Mouse (Mus musculus) forebrain, embryonic 13.5 days (tissue): ENCODE measurements at regions not wholly inside any gene's neighbourhood (a gene's known extent, or its start where the extent isn't known, plus 50 kb on each side); places are given as distances from the start of the nearest gene placed in this dataset.

ENCODE experiments used
- ATAC-seq: fragments of 200-750 bp; cut with Nextera tagmentation; 2 replicates; pipeline ENCODE4 v1.8.0; 2017
- H3K27ac ChIP-seq: fragments of 300-500 bp; sonication (generic); 2 replicates; pipeline ENCODE4 v1.5.1; 2015; ENCODE audit warnings: inconsistent platforms, mild to moderate bottlenecking, moderate library complexity
- H3K27me3 ChIP-seq: fragments of 300-500 bp; sonication (generic); 2 replicates; pipeline ENCODE4 v1.6.1; 2015; ENCODE audit warnings: mild to moderate bottlenecking, inconsistent platforms
- H3K36me3 ChIP-seq: fragments of 300-500 bp; sonication (generic); 2 replicates; pipeline ENCODE4 v1.6.1; 2015; ENCODE audit warnings: mild to moderate bottlenecking, inconsistent platforms; ENCODE audit not compliant: poor library complexity, severe bottlenecking
- H3K4me1 ChIP-seq: fragments of 300-500 bp; sonication (generic); 2 replicates; pipeline ENCODE4 v1.6.1; 2015; ENCODE audit warnings: inconsistent platforms
- H3K4me2 ChIP-seq: fragments of 300-500 bp; sonication (generic); 2 replicates; pipeline ENCODE4 v1.6.1; 2015; ENCODE audit warnings: inconsistent platforms, mild to moderate bottlenecking, moderate library complexity
- H3K4me3 ChIP-seq: fragments of 300-500 bp; sonication (generic); 2 replicates; pipeline ENCODE4 v1.5.1; 2015; ENCODE audit warnings: mild to moderate bottlenecking, inconsistent platforms
- H3K9ac ChIP-seq: fragments of 300-500 bp; sonication (generic); 2 replicates; pipeline ENCODE4 v1.6.1; 2015; ENCODE audit warnings: mild to moderate bottlenecking, inconsistent platforms
- H3K9me3 ChIP-seq: fragments of 300-500 bp; sonication (generic); replicated peaks from 2 replicates; pipeline ENCODE4 v1.6.1; 2016; ENCODE audit warnings: inconsistent platforms
- WGBS: fragments of 180-500 bp; shearing (Covaris S2); methylation state at CpG from one replicate; pipeline ENCODE4 v1.1.7; 2015; 5-methylcytosine and 5-hydroxymethylcytosine counted together

GRCm38 (mm10) chr11:7010858-7011257 lies 52.4 kb upstream of the Adcy1 start:
- Histone ChIP-seq H3K4me2 (no peak overlapping the region), H3K9me3 (no peaks in the 10 kb centered on the region), H3K4me1 (no peaks in the 10 kb centered on the region), H3K27me3 (no peaks in the 10 kb centered on the region), H3K27ac (no peak overlapping the region), H3K9ac (no peak overlapping the region), H3K36me3 (no peaks in the 10 kb centered on the region), H3K4me3 (no peak overlapping the region)
- WGBS, result 84% methylated on average over 3 of the region's 3 CpGs
- ATAC-seq, result no peak

- no peaks in the 10 kb centered on the region for H3K27me3 ChIP-seq
- no peak overlapping the region for H3K9ac ChIP-seq
- no peaks in the 10 kb centered on the region for H3K9me3 ChIP-seq
- no peaks in the 10 kb centered on the region for H3K4me1 ChIP-seq
- no peak overlapping the region for H3K4me2 ChIP-seq
- H3K27ac ChIP-seq, result no peak overlapping the region
- no peaks in the 10 kb centered on the region for H3K36me3 ChIP-seq
- no peak overlapping the region for H3K4me3 ChIP-seq
- no peak for ATAC-seq
Measured at GRCm38 (mm10) chr11:6999329-6999728, 64.0 kb upstream of the Adcy1 start.

GRCm38 (mm10) chr11:6998810-6999209 lies 64.5 kb upstream of the Adcy1 start:
- Histone ChIP-seq H3K9me3 (no peaks in the 10 kb centered on the region), H3K36me3 (no peaks in the 10 kb centered on the region), H3K4me2 (no peak overlapping the region), H3K27ac (no peak overlapping the region), H3K9ac (no peak overlapping the region), H3K27me3 (no peaks in the 10 kb centered on the region), H3K4me1 (no peaks in the 10 kb centered on the region), H3K4me3 (no peak overlapping the region)
- no peak for ATAC-seq
- 75% methylated on average over 1 of the region's 1 CpGs for WGBS

GRCm38 (mm10) chr11:6997508-6997907 lies 65.8 kb upstream of the Adcy1 start:
- Histone ChIP-seq H3K9me3 (no peaks in the 10 kb centered on the region), H3K27me3 (no peaks in the 10 kb centered on the region), H3K9ac (no peak overlapping the region), H3K27ac (no peak overlapping the region), H3K4me3 (no peak overlapping the region), H3K4me1 (no peaks in the 10 kb centered on the region), H3K4me2 (no peak overlapping the region), H3K36me3 (no peaks in the 10 kb centered on the region)
- no peak for ATAC-seq
- WGBS, result 91% methylated on average over 6 of the region's 6 CpGs

GRCm38 (mm10) chr11:6993731-6994130 lies 69.6 kb upstream of the Adcy1 start:
- Histone ChIP-seq H3K27me3 (no peaks in the 10 kb centered on the region), H3K36me3 (no peaks in the 10 kb centered on the region), H3K27ac (no peak overlapping the region), H3K9me3 (no peaks in the 10 kb centered on the region), H3K4me2 (no peak overlapping the region), H3K9ac (no peak overlapping the region), H3K4me1 (no peaks in the 10 kb centered on the region), H3K4me3 (no peak overlapping the region)
- 90% methylated on average over 2 of the region's 2 CpGs for WGBS
- ATAC-seq, result no peak

GRCm38 (mm10) chr11:6991626-6992025 lies 71.7 kb upstream of the Adcy1 start:
- Histone ChIP-seq H3K27me3 (no peaks in the 10 kb centered on the region), H3K36me3 (no peaks in the 10 kb centered on the region), H3K27ac (no peak overlapping the region), H3K9me3 (no peaks in the 10 kb centered on the region), H3K4me1 (no peaks in the 10 kb centered on the region), H3K4me3 (no peak overlapping the region), H3K4me2 (no peak overlapping the region), H3K9ac (no peak overlapping the region)
- ATAC-seq, result no peak
- WGBS, result 87% methylated on average over 5 of the region's 5 CpGs

GRCm38 (mm10) chr11:6990711-6991110 lies 72.6 kb upstream of the Adcy1 start:
- Histone ChIP-seq H3K27me3 (no peaks in the 10 kb centered on the region), H3K27ac (no peak overlapping the region), H3K4me3 (no peak overlapping the region), H3K9ac (no peak overlapping the region), H3K36me3 (no peaks in the 10 kb centered on the region), H3K9me3 (no peaks in the 10 kb centered on the region), H3K4me2 (no peak overlapping the region), H3K4me1 (no peaks in the 10 kb centered on the region)
- no peak for ATAC-seq
- 81% methylated on average over 3 of the region's 3 CpGs for WGBS

- H3K36me3 ChIP-seq, result no peaks in the 10 kb centered on the region
- H3K9me3 ChIP-seq, result no peaks in the 10 kb centered on the region
- no peak overlapping the region for H3K9ac ChIP-seq
- WGBS, result 56% methylated on average over 8 of the region's 8 CpGs
- no peak overlapping the region for H3K27ac ChIP-seq
- ATAC-seq, result no peak
- no peaks in the 10 kb centered on the region for H3K4me1 ChIP-seq
- H3K4me2 ChIP-seq, result no peak overlapping the region
- H3K4me3 ChIP-seq, result no peak overlapping the region
- H3K27me3 ChIP-seq, result no peaks in the 10 kb centered on the region
Measured at GRCm38 (mm10) chr11:6988884-6989824, 74.1 kb upstream of the Adcy1 start.

- H3K9ac ChIP-seq, result no peak overlapping the region
- ATAC-seq, result no peak
- no peaks in the 10 kb centered on the region for H3K9me3 ChIP-seq
- no peaks in the 10 kb centered on the region for H3K27me3 ChIP-seq
- H3K36me3 ChIP-seq, result no peaks in the 10 kb centered on the region
- WGBS, result 65% methylated on average over 2 of the region's 2 CpGs
- H3K4me2 ChIP-seq, result no peak overlapping the region
- H3K4me1 ChIP-seq, result no peaks in the 10 kb centered on the region
- H3K27ac ChIP-seq, result no peak overlapping the region
- no peak overlapping the region for H3K4me3 ChIP-seq
Measured at GRCm38 (mm10) chr11:6987995-6988394, 75.3 kb upstream of the Adcy1 start.

- Histone ChIP-seq H3K4me2 (no peak overlapping the region), H3K36me3 (no peaks in the 10 kb centered on the region), H3K4me1 (no peaks in the 10 kb centered on the region), H3K9me3 (no peaks in the 10 kb centered on the region), H3K27ac (no peak overlapping the region), H3K27me3 (no peaks in the 10 kb centered on the region), H3K4me3 (no peak overlapping the region), H3K9ac (no peak overlapping the region)
- no peak for ATAC-seq
- 70% methylated on average over 1 of the region's 1 CpGs for WGBS
Measured at GRCm38 (mm10) chr11:6987105-6987504, 76.2 kb upstream of the Adcy1 start.

- ATAC-seq, result no peak
- Histone ChIP-seq H3K27me3 (no peaks in the 10 kb centered on the region), H3K4me3 (no peak overlapping the region), H3K4me1 (no peaks in the 10 kb centered on the region), H3K9me3 (no peaks in the 10 kb centered on the region), H3K9ac (no peak overlapping the region), H3K36me3 (no peaks in the 10 kb centered on the region), H3K27ac (no peak overlapping the region), H3K4me2 (no peak overlapping the region)
- 86% methylated on average over 7 of the region's 7 CpGs for WGBS
Measured at GRCm38 (mm10) chr11:6982076-6982475, 81.2 kb upstream of the Adcy1 start.

GRCm38 (mm10) chr11:6979656-6980055 lies 83.6 kb upstream of the Adcy1 start:
- Histone ChIP-seq H3K9me3 (no peaks in the 10 kb centered on the region), H3K4me3 (no peak overlapping the region), H3K9ac (no peak overlapping the region), H3K36me3 (no peaks in the 10 kb centered on the region), H3K27me3 (no peaks in the 10 kb centered on the region), H3K4me2 (no peak overlapping the region), H3K4me1 (no peaks in the 10 kb centered on the region), H3K27ac (no peak overlapping the region)
- ATAC-seq, result no peak
- WGBS, result 77% methylated on average over 3 of the region's 3 CpGs

GRCm38 (mm10) chr11:6969196-6969595 lies 94.1 kb upstream of the Adcy1 start:
- Histone ChIP-seq H3K27ac (no peak overlapping the region), H3K4me3 (no peak overlapping the region), H3K27me3 (no peaks in the 10 kb centered on the region), H3K4me1 (no peaks in the 10 kb centered on the region), H3K9me3 (no peaks in the 10 kb centered on the region), H3K4me2 (no peak overlapping the region), H3K36me3 (no peaks in the 10 kb centered on the region), H3K9ac (no peak overlapping the region)
- ATAC-seq, result no peak
- WGBS, result 69% methylated on average over 1 of the region's 1 CpGs
